Mouse (Mus musculus): ENCODE measurements around the gene Ddx23.

Gene Ddx23

DNA sequence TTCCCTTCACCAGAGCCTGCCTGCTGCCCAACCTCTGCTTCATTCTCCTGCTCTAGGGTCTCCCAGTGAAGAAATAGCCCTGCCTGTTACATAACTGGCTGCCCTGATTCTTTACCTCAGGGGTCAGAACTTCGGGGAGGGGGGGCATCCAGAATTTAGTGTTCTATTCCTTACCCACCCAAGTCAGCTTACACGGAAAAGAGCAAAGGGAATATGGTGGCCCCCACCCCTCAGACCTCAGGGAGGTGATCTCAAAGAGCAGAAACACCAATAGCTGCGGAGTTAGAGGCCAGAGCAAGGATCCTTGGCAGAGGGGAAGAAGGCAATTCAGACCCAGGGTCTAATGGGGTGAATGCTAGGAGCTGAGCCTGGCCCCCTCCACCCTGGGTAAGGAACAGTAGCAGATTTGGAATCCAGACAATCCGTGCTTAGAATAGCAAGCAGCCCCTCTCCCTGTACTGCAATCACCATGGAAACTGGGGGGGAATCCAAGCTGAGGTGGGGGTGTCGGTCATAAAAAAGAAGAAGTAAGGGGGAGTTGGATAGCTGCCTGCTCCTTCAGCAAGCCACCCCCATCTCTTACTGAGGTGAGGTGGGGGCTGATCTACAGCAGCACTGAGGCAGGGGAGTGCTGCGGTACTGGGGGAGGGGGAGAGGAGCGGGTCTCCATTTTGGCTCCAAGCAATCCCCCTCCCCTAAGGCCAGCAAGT is 11.7 kb upstream of the Ddx23 start:
- no peak for DNase-seq

DNA sequence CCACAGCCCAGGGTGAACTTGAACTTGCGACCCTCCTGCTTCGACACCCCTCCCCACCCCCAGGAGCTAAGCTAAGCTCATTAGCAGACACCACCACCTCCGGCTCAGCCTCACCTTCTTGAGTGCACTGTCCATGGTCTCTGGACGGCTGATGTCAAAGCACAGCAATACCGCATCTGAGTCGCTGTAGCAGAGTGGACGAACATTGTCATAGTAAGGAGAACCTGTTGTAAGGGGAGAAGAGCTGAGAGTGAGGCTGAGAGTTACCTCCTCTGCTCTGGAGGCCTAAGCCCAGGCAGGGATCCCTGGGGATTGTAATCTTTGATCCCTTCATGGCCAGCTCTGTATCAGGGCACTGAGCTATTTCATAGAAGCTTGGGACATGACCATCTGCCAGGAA is 11.0 kb upstream of the Ddx23 start:
- DNase-seq = no peak

DNA sequence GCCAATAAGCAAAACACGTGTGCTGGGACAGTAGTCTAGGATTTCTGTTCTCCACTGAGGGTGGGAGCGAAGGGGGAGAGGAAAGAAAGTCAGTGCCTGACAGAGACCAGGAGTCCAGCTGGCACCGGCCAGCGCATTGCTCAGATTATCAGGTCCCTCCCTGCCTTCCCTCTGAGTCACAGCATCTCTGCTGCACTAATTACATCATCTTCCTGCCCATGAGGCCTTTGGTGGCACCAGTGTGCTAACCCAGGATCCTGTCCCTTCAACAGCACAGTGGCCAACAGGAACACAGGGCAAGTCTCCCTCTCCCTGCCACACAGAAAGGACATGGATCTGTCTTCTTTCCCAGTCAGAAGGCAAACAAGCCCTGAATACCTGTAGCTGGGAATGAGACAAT is 9.9 kb upstream of the Ddx23 start:
- DNase-seq = no peak

DNA sequence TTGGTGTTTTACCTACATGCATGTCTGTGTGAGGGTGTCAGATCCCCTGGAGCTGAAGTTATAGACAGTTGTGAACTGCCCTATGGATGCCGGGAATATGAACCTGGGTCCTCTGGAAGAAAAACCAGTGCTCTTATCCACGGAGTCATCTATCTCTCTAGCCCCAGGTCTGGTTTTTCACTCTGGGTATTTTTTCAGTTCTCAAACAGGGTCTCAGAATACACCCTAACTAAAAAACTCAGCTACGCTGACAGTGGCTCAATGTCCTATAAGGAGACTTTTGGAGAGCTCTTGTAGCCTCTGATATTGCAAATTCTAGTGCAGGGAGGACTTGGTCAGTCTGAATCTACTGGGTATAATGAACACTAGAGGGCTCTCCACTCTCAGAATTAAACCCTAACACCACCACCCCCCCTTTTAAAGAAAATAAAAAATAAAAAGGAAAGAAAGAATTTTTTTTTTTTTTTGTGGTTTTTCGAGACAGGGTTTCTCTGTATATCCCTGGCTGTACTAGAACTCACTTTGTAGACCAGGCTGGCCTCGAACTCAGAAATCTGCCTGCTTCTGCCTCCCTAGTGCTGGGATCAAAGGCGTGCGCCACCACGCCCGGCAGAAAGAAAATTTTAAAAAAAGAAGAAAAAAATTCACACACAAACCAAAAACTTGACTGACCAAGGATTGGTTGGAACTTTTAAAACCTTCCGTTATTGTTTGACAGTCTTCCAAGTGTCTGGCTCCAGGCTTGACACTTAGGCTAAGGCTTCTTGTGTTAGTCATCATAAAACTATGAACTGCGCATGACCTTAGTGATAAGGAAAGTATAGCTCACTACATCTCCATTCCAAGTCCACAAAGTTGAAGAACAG is 1.6 kb upstream of the Ddx23 start:
- no peak for DNase-seq

DNA sequence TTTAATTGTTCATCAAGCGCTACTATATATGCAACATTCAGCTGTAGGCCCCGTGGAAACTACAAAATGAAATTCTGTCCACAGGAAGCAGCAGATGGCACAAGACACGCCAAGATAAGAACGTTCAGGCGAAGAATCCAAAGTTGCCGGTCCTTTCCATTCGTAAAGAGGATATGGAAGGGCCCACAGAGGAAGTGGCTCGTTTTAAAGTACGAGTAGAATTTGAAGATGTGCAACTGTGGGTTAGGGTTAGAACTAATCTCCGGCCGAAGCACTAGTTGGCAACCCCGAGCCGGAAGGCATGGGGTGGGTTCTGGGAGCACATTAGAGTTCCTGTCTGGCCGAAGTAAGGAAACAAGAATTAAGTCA is 512 bp downstream of the Ddx23 start:
- DNase-seq = no peak

DNA sequence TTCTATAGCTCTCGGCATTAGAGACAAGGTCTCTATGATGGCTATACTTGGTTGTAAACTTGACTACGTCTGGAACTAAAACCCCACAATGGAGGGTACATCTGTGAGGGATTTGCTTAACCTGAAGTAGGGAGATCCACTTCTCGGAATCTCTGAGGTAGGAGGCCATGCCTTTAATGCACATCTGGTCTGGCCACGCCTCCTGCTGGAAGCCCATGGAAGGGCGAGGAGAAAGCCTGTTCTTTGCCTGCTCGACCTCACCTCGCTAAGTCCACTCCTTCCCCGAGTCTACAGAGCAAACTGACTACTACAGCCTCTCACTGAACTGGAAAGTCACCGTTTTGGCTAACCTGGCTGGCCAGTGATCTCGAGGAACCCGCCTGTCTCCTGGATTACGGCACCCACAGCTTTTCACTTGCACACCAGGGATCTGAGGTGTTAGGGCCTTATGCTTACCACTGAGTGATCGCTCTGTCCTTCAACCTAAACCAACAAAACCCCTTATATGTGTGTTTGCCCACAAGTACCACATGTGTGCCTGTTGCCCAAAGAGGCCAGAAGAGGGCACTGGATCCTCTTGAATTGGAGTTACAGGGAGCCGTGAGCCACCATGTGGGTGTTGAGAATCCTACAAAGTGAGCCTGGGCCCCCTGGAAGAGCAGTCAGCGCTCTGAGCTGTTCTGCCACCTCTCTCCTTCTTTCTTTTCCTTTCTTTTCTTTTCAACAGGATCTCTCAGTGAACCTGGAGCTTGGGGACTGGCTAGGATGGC is 5.5 kb downstream of the Ddx23 start:
- no peak for DNase-seq

DNA sequence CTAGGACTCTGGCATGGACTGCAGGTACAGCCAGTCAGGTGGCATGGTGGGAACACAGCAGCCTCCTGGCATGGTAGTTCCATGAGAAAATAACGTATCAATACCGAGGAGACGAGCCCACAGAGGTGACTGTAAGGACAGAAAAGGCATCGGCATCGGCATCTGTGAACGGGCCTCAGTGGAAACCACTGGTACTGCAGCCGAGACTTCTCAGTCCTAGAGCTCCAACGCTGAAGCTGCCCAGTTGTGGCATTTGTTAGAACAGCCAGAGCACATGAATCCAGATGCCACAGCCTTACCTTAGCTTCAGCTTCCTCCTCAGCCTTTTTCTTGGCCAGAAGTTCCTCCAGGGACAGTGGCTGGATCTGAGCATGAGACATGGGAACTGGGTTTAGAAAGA is 10.5 kb downstream of the Ddx23 start:
- no peak for DNase-seq

DNA sequence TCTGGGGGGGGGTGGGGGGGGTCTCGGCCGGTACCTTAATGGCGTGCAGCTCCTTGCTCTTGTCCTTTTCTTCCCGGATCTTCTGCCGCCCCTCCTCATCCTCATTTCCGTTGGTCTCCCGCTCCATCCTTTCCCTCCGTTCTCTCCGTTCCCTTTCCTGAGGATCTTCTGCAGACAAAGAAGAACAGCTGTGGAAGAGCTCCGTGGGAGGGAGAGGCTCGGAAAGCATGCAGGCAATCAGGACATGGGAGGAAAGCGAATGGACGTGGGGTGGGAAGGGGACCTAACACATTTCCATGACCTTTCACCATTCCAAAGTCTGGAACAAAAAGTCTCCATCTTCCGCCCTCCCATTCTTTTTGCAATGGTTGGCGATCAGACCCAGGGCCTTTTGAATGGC is 11.3 kb downstream of the Ddx23 start:
- DNase-seq = no peak

DNA sequence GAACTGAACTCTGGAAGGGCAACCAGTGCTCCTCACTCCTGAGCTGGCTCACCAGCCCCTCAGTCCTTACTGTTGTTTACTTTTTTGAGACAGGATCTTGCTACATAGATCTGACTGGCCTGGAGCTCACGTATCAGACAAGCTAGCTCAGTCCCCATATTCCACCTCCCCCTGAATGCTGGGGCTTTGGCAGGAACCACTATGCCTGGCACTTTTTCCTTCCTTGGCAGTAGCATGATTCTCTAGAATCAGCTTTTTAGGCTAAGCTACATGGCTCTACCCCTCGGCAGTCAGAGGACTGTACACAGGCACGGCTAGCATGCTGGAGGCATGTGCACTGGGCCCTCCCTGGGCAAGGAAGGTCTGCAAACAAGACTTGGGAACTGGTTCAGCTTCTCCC is 14.6 kb downstream of the Ddx23 start:
- no peak for DNase-seq

DNA sequence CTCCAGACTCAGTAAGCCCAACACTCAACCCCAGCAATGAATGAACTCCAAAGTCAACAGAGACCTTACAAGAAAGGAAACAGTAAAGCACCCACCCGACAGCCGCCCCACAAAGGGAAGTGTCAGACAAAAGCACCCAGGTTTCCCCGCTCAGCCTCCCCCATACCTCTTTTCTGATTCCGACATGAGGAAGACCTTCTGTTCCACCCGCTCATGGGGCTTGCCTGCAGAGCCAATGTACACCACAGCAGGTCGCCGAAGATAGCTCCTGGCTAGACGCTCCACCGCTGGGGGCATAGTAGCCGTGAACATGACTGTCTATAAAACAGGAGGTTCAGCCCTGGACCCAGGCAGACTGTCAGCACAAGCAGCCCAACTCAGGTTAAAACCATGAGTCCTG is 15.4 kb downstream of the Ddx23 start:
- DNase-seq = no peak

DNA sequence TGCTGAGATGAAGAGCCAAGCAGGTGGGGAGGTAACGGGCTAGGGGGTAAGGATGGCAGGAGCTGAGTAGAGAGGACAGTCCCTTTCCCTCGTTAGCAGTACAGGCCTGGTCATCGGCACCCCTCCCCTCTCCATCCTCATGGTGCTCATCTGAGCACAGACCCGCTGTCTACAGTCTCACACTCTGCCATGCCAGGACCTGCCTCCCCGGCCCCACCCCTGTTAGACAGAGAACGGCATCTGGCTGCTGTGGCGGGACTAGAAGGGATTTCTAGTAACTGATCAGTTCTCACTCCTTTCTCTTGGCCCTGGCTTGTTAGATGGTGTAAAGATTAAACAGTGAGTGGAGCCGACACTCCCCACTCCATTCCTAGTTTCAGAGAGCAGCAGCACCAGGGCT is 16.0 kb downstream of the Ddx23 start:
- DNase-seq = no peak

DNA sequence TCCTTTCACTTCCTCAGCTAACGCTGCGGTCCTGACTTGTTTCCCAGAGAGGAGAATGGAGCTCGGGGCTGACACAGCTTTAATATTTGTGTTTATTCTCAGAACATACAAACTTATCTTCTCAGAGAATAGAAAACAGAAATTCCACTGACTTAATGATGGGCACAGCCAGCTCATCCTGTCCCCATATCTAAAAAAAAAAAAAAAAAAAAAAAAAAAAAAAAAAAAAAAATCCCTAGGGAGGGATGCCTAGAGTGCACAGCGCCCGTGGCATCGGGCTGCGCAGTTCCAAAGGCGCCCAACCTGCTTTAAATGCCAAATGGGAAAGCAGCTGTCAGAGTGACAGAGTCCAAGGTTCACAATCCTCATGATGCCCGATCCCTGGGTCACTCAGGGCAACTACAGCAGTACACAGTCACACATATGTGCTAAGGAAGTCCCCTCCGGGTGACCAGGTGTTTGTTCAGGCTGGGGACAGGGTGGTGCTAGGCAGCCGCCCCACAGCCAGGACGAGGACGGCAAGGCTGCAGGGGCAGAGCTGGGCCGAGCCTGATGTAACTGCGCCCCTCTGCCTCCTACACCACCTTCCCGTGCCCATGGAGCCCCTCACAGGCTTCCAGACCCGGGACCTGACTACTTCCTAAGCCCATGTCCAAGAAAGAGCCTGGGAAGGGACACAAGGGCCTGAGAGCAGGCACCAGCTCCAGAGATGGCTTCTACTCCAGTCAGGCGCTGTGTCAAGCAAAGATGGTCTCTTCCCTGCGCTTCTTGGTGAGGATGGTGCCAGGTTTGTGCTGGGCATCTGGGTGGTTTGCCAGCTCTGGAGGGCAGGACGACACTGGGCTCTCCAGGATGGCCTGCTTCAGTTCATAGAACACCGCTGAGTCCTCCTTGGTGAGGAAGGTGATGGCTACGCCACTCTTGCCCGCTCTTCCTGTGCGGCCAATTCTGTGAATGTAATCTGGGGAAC is 17.4 kb downstream of the Ddx23 start:
- DNase-seq = no peak

DNA sequence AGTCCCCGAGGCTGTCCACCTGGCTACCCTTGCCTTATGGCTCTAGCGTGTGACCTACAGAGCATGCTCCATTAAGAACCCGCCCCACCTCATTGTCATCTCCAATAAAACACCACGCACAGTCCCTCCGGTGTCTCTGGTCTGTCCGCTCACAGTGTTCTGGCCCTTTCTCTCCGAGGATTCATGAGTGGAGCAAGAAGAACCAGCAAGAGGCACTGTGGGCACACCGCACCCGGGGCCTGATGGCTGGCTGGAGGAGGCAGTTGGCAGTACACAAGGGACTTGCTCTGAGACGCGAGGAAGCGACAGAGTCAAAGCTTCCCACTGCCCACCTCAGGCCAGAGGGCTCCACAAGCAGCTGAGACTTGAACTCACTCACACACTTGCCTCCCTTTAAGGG is 18.3 kb downstream of the Ddx23 start:
- DNase-seq = no peak

DNA sequence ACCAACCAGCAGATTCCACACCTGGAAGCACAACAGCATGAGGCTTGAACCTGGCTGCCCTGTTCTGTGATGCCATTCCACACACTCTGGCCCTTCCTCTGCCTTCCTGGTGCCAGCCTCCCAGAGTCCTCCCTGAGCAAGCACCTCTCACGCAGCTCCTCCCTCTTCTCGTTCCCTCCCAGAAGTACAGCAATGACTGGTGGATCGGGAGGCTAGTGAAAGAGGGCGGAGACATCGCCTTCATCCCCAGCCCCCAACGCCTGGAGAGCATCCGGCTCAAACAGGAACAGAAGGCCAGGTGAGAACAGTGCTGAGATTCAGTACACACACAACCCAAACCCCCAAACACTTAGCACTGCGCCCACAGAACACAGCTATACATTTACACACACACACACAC is 22.5 kb downstream of the Ddx23 start:
- DNase-seq = no peak

DNA sequence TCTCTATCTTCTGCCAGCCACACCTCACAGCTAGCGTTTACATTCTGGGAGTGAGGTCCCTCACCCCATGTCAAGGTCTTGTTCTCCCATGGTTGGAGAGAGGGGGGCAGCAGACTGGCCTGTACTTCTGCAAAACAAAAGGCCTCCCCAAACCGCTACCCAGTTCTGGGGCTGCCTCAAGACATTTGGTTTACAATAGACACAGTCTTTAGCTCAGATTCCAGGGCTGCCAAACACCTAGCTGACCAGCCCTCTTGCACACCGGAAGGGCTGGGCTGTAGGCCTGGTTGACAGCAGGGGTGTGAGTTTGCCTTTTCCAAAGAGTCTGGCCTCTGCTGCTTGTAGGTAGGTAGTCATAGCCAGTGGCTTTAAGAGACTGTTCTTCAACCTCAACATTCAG is 25.5 kb downstream of the Ddx23 start:
- no peak for DNase-seq

DNA sequence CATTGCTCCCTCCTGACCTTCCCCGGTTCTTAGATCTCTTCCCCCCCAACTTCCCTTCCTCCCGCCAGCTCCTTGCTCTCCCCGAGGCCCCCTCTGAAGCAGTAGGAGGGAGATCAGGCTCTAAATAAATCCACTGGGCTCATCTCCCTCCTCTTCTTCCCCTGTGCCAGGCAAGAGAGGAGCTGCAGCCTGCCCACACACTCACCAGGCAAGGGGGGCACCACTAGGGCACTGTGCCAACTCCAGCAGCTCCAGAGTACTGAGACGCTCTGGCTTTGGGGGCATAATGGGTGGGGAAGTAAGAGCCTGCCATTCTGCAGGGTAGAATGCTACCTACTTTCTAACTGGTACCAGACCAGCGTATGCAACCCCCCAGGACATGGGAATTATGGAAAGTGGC is 26.2 kb downstream of the Ddx23 start:
- DNase-seq = no peak

DNA sequence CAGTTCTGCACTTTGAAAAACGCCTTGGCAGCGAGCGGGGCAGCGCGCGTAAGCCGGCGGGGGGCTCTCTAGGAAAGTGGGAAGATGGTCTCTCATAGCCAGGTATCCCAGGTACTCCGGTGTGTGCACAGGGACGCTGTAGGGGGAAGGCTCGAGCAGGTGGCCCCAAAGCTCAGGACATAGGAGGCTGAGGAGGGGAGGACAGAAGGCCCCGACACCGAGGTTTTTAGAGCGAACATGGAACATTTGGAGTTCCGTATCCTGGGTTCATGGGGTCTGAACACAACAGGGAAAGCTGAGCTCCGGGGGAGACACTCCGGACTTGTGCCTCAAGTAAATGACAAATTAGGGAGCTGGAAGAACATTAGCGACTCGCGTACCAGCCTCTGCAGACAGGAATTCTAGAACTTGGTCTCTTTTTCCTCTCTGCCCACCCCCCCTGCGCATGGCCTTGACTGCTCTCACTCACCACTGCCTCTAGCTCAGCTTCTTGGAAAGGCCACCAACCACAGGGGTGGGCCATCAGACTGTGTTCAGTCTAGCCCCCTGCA is 27.3 kb downstream of the Ddx23 start:
- DNase-seq = no peak

DNA sequence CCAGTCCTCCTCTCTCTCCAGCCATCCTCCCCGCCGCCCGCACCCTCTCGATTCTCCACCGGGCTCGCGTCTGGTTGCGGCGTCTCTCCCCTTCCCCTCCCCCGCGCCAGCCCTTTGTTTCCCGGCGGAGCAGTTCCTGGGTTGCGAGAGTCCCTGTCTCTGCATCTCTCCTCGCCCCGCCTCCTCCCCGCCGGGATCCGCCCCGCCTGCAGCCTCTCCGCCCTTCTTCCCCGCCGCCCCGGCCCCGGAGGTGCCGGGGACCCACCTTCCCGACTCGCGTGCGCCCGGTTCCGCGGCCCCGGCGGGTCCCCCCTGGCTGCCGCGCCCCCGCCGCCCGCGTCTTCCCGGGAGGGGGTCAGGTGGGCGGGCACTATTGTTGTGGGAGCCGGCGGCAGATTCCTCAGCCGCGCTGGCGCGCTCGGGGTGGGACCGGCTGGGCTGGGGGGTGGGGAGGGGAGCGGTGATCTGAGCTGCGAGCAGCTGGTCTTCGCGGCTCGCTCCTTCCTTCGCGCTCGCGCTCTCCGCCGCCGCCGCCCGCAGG is 28.1 kb downstream of the Ddx23 start:
- DNase-seq = peak; percentile 79

DNA sequence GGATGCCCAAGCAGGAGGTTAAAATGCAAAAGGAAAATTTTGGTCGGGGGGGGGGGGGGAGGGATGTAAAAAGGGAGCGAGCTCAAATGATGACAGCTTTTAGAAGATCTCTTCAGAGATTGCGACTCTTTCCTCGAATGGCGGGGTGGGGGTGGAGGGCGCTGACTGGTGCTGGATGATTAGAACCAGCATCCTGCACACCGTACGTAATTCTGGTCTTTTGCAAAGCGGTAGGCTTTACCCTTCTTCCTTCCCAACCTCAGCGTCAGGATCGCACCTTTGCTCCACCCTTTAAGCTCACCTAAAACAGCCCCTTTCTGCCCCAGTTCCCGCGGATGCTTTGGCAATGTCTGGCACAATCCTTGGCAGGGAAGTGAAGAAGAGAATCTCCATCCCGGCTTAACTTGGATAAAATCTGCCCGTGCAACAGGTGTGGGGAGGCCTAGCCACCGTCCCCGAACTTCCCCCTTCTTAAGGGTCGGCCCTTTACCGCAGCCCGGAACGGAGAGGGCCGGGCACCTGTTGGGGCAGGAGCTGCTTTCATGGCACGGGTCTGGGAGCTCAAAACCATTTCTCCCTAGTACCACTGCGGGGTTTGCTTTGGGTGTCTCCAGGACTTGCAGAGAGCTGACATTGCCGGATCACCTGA is 28.7 kb downstream of the Ddx23 start:
- peak; percentile 53 for DNase-seq

DNA sequence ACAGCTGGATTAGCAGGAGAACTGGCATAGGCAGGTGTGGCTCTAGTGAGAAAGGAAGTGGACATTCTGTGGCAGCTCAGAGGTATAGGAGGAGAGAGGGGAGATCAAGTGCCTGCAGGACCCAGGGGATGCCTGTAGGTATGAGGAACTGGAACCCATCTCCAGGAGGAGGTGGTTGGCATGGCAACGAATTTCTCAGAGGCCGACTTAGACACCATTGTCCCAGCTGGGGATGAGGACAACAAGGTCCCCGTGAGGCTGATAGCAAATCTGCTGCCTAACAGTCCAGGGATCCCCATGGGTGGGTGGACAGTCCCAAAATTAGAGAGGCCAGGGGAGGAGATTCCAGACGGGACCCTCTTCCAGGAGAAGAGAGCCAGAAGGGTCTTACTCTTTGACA is 29.8 kb downstream of the Ddx23 start:
- no peak for DNase-seq

DNA sequence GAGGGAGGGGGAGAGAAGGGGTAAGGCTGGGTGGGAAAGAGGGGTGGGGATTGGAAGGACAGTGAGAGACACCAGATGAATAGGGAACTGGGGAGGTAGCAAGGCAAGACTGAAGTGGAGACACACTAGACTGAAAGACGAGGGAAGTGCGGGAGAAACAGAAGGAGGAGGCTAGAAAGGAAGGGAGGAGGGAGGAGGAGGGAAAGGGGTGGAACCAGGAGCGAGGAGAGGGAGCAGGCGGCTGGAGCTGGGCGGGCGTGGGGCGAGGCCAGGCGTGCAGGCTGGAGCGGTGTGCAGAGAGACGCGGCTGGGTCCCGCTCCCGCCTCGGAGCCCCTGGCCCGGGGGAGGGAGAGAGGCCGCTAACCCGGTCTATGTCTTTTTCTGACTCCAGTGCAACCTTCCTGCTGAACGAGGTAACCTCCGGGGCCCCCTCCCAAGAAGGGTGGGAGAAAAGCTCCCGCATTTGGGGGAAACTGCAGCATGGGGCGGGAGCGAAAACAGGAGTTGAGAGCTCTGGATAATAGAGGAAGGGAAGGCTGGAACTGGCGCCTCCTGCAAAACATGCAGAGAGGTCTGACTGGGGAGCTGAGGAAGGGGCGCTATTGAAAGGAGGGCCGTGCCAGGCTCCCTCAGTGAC is 30.5 kb downstream of the Ddx23 start:
- DNase-seq = peak; percentile 57

All from cerebellum, adult 11-12 months (tissue).